Mouse (Mus musculus) liver, postnatal 0 days (tissue): ENCODE measurements around the gene Uri1. TPM values are rescaled to one million over a fixed set of nuclear protein-coding genes. Genes with fewer than 3 reads are reported as not detected.

ENCODE experiments used
- ATAC-seq: fragments of 200-750 bp; cut with Nextera tagmentation; 2 replicates; pipeline ENCODE4 v1.8.0; 2017; ENCODE audit warnings: mild to moderate bottlenecking, moderate library complexity
- DNase-seq: peaks from one replicate; pipeline ENCODE4 v3.0.0-alpha.2; 2016
- H3K27ac ChIP-seq: fragments of 300-500 bp; sonication (generic); 2 replicates; pipeline ENCODE4 v1.5.1; 2014; ENCODE audit warnings: antibody characterized with exemption, moderate library complexity, mild to moderate bottlenecking, low read depth
- H3K27me3 ChIP-seq: fragments of 300-500 bp; sonication (generic); 2 replicates; pipeline ENCODE4 v1.6.1; 2014; ENCODE audit warnings: low read length, control low read depth, mixed read lengths; ENCODE audit not compliant: insufficient read depth
- H3K36me3 ChIP-seq: fragments of 300-500 bp; sonication (generic); replicated peaks from 2 replicates; pipeline ENCODE4 v1.6.1; 2014; ENCODE audit warnings: mild to moderate bottlenecking, control low read depth, low read length, moderate library complexity, mixed read lengths; ENCODE audit not compliant: insufficient read depth
- H3K4me1 ChIP-seq: fragments of 300-500 bp; sonication (generic); 2 replicates; pipeline ENCODE4 v1.6.1; 2014; ENCODE audit warnings: antibody characterized with exemption, mild to moderate bottlenecking, control low read depth; ENCODE audit not compliant: insufficient read depth
- H3K4me2 ChIP-seq: fragments of 300-500 bp; sonication (generic); 2 replicates; pipeline ENCODE4 v1.6.1; 2014; ENCODE audit warnings: low read depth, mild to moderate bottlenecking, low read length, moderate library complexity, mixed read lengths
- H3K4me3 ChIP-seq: fragments of 300-500 bp; sonication (generic); 2 replicates; pipeline ENCODE4 v1.5.1; 2014; ENCODE audit warnings: low read depth, low read length
- H3K9ac ChIP-seq: fragments of 300-500 bp; sonication (generic); replicated peaks from 2 replicates; pipeline ENCODE4 v1.6.1; 2014; ENCODE audit warnings: mild to moderate bottlenecking, moderate library complexity
- H3K9me3 ChIP-seq: fragments of 300-500 bp; sonication (generic); 2 replicates; pipeline ENCODE4 v1.6.1; 2016; ENCODE audit warnings: mild to moderate bottlenecking, control low read depth, low read length, mixed read lengths
- CTCF ChIP-seq: sonication (generic); IDR thresholded peaks from 2 replicates; pipeline ENCODE4 v1.5.1; 2016; ENCODE audit warnings: antibody characterized with exemption, low read depth
- EP300 ChIP-seq: IDR thresholded peaks from 2 replicates; pipeline ENCODE4 v1.6.1; 2016; ENCODE audit warnings: antibody characterized with exemption, low read depth, mild to moderate bottlenecking
- WGBS: fragments of 180-500 bp; shearing (Covaris S2); extraction: QIAGEN DNeasy Blood & Tissue Kit; methylation state at CpG from one replicate; pipeline ENCODE4 v1.1.7; 2014; ENCODE audit not compliant: insufficient replicate concordance; 5-methylcytosine and 5-hydroxymethylcytosine counted together
- polyA plus RNA-seq: library from polyadenylated mRNA; unstranded; fragments of >200 nt; fragmentation: Nextera tagmentation; extraction: Ambion mirVana; gene quantifications from 2 replicates; pipeline ENCODE4 v1.2.1, GENCODE M21; 2015

Gene Uri1
- polyA plus RNA-seq, 1 experiment from 2014 or later, result 15.1 TPM

DNA sequence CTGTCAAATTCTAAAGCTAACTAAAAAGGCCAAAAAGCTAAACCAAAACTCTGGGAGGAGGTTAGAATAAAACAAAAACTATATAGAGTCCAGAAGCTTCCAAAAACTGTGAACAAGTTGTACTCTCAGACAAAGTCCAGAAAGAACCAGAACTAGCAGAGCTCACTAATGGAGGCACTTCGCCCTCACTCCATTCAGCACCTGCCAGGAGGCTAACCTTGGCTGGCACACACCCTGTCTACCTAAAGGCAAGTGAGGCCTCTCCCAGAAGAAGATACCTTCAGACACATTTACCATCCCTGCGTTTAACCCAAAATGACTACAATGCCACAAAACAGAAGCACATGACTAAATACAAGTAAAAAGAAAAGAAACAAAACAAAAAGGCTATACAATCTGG lies 20.9 kb downstream of the Uri1 start:
- ATAC-seq (no peak), DNase-seq (no peak)
- Histone ChIP-seq H3K9me3 (no peaks in the 10 kb centered on the region), H3K27me3 (no peaks in the 10 kb centered on the region), H3K9ac (no peak overlapping the region), H3K4me3 (no peak overlapping the region), H3K4me2 (no peak overlapping the region), H3K27ac (no peak overlapping the region), H3K36me3 (no peaks in the 10 kb centered on the region), H3K4me1 (no peaks in the 10 kb centered on the region)
- no peak for TF ChIP-seq EP300
- no peak for TF ChIP-seq CTCF
- 79% methylated on average over 2 of the region's 2 CpGs for WGBS

GRCm38 (mm10) chr7:37999691-38000090 lies 23.7 kb downstream of the Uri1 start:
- no peaks in the 10 kb centered on the region for H3K4me1 ChIP-seq
- no peak overlapping the region for H3K9ac ChIP-seq
- H3K4me2 ChIP-seq, result no peak overlapping the region
- H3K9me3 ChIP-seq, result no peaks in the 10 kb centered on the region
- DNase-seq (no peak), ATAC-seq (no peak)
- WGBS, result 53% methylated on average over 2 of the region's 2 CpGs
- TF ChIP-seq CTCF, result peak; percentile 50
- TF ChIP-seq EP300, result no peak
- no peaks in the 10 kb centered on the region for H3K36me3 ChIP-seq
- H3K4me3 ChIP-seq, result no peak overlapping the region
- H3K27ac ChIP-seq, result no peak overlapping the region
- no peaks in the 10 kb centered on the region for H3K27me3 ChIP-seq

DNA sequence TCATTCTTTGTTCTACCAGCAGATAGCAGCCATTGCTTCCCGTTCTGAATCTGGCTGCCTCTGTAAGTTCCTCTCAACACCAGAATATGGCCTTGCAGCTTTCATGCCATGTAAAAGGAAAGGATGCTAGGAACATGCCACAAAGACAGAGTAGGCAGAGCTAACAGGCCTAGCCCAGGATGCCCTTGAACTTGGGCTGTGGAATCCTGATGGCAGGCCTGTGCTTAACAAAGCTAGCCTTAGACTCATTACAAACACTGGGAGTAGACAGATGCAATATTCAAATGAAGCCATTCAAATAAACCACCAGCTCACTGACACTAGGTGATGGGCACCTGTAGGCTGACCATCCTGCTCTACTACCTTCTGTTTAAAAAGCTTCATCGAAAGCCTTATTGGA lies 30.5 kb downstream of the Uri1 start:
- Histone ChIP-seq H3K27me3 (no peaks in the 10 kb centered on the region), H3K27ac (no peak overlapping the region), H3K36me3 (no peaks in the 10 kb centered on the region), H3K4me1 (no peaks in the 10 kb centered on the region), H3K9ac (no peak overlapping the region), H3K4me3 (no peak overlapping the region), H3K9me3 (no peaks in the 10 kb centered on the region), H3K4me2 (no peak overlapping the region)
- ATAC-seq (no peak), DNase-seq (no peak)
- 80% methylated on average over 2 of the region's 2 CpGs for WGBS
- TF ChIP-seq CTCF (no peak), EP300 (no peak)

DNA sequence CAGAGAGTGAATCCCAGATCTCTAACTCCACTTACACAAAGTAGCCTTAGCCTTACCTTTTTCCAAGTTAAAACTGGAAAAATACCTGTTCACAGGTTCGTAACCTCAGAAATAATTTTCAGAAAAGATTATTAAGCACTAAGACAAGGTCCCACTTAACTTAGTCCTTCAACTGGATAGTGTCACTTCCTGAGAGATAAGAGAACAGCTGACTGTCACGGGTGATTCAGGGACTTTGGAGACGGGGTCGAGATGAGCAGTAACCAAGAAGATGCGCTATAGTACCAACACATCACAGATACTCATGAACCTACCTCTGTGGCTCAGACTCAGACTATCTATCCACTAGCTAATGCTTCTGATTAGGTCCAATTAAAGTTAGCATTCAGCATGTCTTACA lies 38.5 kb downstream of the Uri1 start:
- no peaks in the 10 kb centered on the region for H3K27me3 ChIP-seq
- H3K9me3 ChIP-seq, result no peaks in the 10 kb centered on the region
- peaks cover 7% of the 10 kb centered on the region; the same call in 1 of the 2 replicates for H3K36me3 ChIP-seq
- H3K9ac ChIP-seq, result no peak overlapping the region
- no peak overlapping the region for H3K4me3 ChIP-seq
- no peak for TF ChIP-seq CTCF
- no peak for TF ChIP-seq EP300
- no peak for ATAC-seq
- H3K27ac ChIP-seq, result no peak overlapping the region
- no peaks in the 10 kb centered on the region for H3K4me1 ChIP-seq
- H3K4me2 ChIP-seq, result no peak overlapping the region
- DNase-seq, result no peak
- 59% methylated on average over 5 of the region's 5 CpGs for WGBS

- Histone ChIP-seq H3K9me3 (no peaks in the 10 kb centered on the region), H3K4me2 (no peak overlapping the region), H3K4me1 (no peaks in the 10 kb centered on the region), H3K27me3 (no peaks in the 10 kb centered on the region), H3K36me3 (peaks cover 7% of the 10 kb centered on the region; the same call in 1 of the 2 replicates), H3K4me3 (no peak overlapping the region), H3K27ac (no peak overlapping the region), H3K9ac (no peak overlapping the region)
- no peak for ATAC-seq
- 61% methylated on average over 6 of the region's 6 CpGs for WGBS
- no peak for DNase-seq
- TF ChIP-seq EP300 (no peak), CTCF (no peak)
Measured at GRCm38 (mm10) chr7:37983471-37983870, 39.9 kb downstream of the Uri1 start.

DNA sequence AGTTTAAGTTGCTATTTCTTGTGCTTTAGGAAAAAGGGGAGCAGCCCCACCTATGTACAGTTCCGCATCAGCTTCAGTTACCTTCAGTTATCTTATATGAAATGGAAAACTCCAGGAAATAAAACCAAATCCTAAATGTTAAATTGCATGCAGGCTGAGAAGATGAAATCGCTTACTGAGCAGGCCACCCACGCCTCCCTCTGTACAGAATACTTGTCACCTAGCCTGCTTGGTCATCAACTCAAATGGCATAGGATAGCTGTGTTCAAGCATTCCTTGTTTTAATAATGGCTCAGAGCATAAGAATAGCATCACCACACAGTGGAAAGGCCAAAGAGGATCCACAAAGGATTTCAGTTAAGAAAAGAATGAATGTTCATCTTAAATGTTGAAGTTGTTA lies 43.6 kb downstream of the Uri1 start:
- DNase-seq, result no peak
- WGBS, result 82% methylated on average over 3 of the region's 3 CpGs
- no peaks in the 10 kb centered on the region for H3K9me3 ChIP-seq
- no peaks in the 10 kb centered on the region for H3K4me1 ChIP-seq
- TF ChIP-seq CTCF, result no peak
- no peak overlapping the region for H3K9ac ChIP-seq
- no peak overlapping the region for H3K4me2 ChIP-seq
- no peak for ATAC-seq
- no peak overlapping the region for H3K4me3 ChIP-seq
- no peaks in the 10 kb centered on the region for H3K27me3 ChIP-seq
- H3K36me3 ChIP-seq, result peaks cover 11% of the 10 kb centered on the region; the same call in 1 of the 2 replicates
- no peak overlapping the region for H3K27ac ChIP-seq

GRCm38 (mm10) chr7:37978412-37978811 lies 44.9 kb downstream of the Uri1 start:
- ATAC-seq (no peak), DNase-seq (no peak)
- H3K4me2 ChIP-seq, result no peak overlapping the region
- peaks cover 11% of the 10 kb centered on the region; the same call in 1 of the 2 replicates for H3K36me3 ChIP-seq
- no peaks in the 10 kb centered on the region for H3K27me3 ChIP-seq
- H3K9ac ChIP-seq, result no peak overlapping the region
- 80% methylated on average over 4 of the region's 4 CpGs for WGBS
- TF ChIP-seq CTCF, result 0 out of 2 replicates have a peak, but pooled peaks have one; percentile 11
- no peak for TF ChIP-seq EP300
- H3K9me3 ChIP-seq, result no peaks in the 10 kb centered on the region
- H3K4me3 ChIP-seq, result no peak overlapping the region
- H3K27ac ChIP-seq, result no peak overlapping the region
- no peaks in the 10 kb centered on the region for H3K4me1 ChIP-seq
